Mouse (Mus musculus): Measurements from ENCODE around the gene Plcb1. TPM values are rescaled to one million over a fixed set of nuclear protein-coding genes. Genes with fewer than 3 reads are reported as not detected.

The Plcb1 gene
- polyA plus RNA-seq, 1 experiment = 6.2 TPM

- H3K4me3 ChIP-seq (replicated peaks; ENCODE audit: extremely low read depth, low read depth, low read length) = no peak overlapping the region
Observed at GRCm38 (mm10) chr2:135219406-135219805, 433.5 kb downstream of the Plcb1 start.

GRCm38 (mm10) chr2:135225604-135226025 is 439.7 kb downstream of the Plcb1 start:
- peak; percentile 13 for DNase-seq
- TF ChIP-seq CTCF (IDR thresholded peaks at IDR 0.05; ENCODE audit: insufficient read depth, low read length) (no peak), POLR2A (IDR thresholded peaks at IDR 0.05; ENCODE audit: borderline replicate concordance, extremely low read depth, low read depth, low read length) (no peak)
- WGBS = 24% methylated on average over 3 of the region's 3 CpGs
- H3K4me1 ChIP-seq (ENCODE audit: control insufficient read depth, insufficient read depth, low read length) = peaks cover 11% of the 10 kb centered on the region
- H3K4me3 ChIP-seq (replicated peaks; ENCODE audit: extremely low read depth, low read depth, low read length) = no peak overlapping the region

More at GRCm38 (mm10) chr2:135219406-135219805, 433.5 kb downstream of the Plcb1 start:
- no peak for TF ChIP-seq CTCF (IDR thresholded peaks at IDR 0.05; ENCODE audit: insufficient read depth, low read length)
- no peak for TF ChIP-seq POLR2A (IDR thresholded peaks at IDR 0.05; ENCODE audit: borderline replicate concordance, extremely low read depth, low read depth, low read length)
- DNase-seq = no peak
- WGBS = 64% methylated on average over 3 of the region's 3 CpGs
- peaks cover 3% of the 10 kb centered on the region; the same call in 1 of the 2 replicates for H3K4me1 ChIP-seq (ENCODE audit: control insufficient read depth, insufficient read depth, low read length)

- WGBS = 57% methylated on average over 3 of the region's 3 CpGs
- no peak for DNase-seq
- TF ChIP-seq POLR2A (IDR thresholded peaks at IDR 0.05; ENCODE audit: borderline replicate concordance, extremely low read depth, low read depth, low read length) (no peak), CTCF (IDR thresholded peaks at IDR 0.05; ENCODE audit: insufficient read depth, low read length) (no peak)
- H3K4me1 ChIP-seq (ENCODE audit: control insufficient read depth, insufficient read depth, low read length) = peaks cover 4% of the 10 kb centered on the region
- no peak overlapping the region for H3K4me3 ChIP-seq (replicated peaks; ENCODE audit: extremely low read depth, low read depth, low read length)
Observed at GRCm38 (mm10) chr2:135230262-135230661, 444.4 kb downstream of the Plcb1 start.

- no peak for TF ChIP-seq CTCF (IDR thresholded peaks at IDR 0.05; ENCODE audit: insufficient read depth, low read length)
- no peak for TF ChIP-seq POLR2A (IDR thresholded peaks at IDR 0.05; ENCODE audit: borderline replicate concordance, extremely low read depth, low read depth, low read length)
- no peak overlapping the region for H3K4me3 ChIP-seq (replicated peaks; ENCODE audit: extremely low read depth, low read depth, low read length)
- DNase-seq = no peak
- peaks cover 3% of the 10 kb centered on the region; the same call in 1 of the 2 replicates for H3K4me1 ChIP-seq (ENCODE audit: control insufficient read depth, insufficient read depth, low read length)
- 67% methylated on average over 1 of the region's 1 CpGs for WGBS
Observed at GRCm38 (mm10) chr2:135242662-135243316, 456.9 kb downstream of the Plcb1 start.

GRCm38 (mm10) chr2:135243764-135244163 is 457.9 kb downstream of the Plcb1 start:
- Histone ChIP-seq H3K4me1 (ENCODE audit: control insufficient read depth, insufficient read depth, low read length) (peaks cover 3% of the 10 kb centered on the region; the same call in 1 of the 2 replicates), H3K4me3 (replicated peaks; ENCODE audit: extremely low read depth, low read depth, low read length) (no peak overlapping the region)
- TF ChIP-seq CTCF (IDR thresholded peaks at IDR 0.05; ENCODE audit: insufficient read depth, low read length) (no peak), POLR2A (IDR thresholded peaks at IDR 0.05; ENCODE audit: borderline replicate concordance, extremely low read depth, low read depth, low read length) (no peak)
- DNase-seq = no peak
- 45% methylated on average over 4 of the region's 4 CpGs for WGBS

- Histone ChIP-seq H3K4me1 (ENCODE audit: control insufficient read depth, insufficient read depth, low read length) (peaks cover 2% of the 10 kb centered on the region), H3K4me3 (replicated peaks; ENCODE audit: extremely low read depth, low read depth, low read length) (no peak overlapping the region)
- WGBS = 66% methylated on average over 2 of the region's 2 CpGs
- DNase-seq = no peak
- no peak for TF ChIP-seq CTCF (IDR thresholded peaks at IDR 0.05; ENCODE audit: insufficient read depth, low read length)
- no peak for TF ChIP-seq POLR2A (IDR thresholded peaks at IDR 0.05; ENCODE audit: borderline replicate concordance, extremely low read depth, low read depth, low read length)
Observed at GRCm38 (mm10) chr2:135249925-135250324, 464.1 kb downstream of the Plcb1 start.

GRCm38 (mm10) chr2:135251821-135252315 is 466.0 kb downstream of the Plcb1 start:
- no peak for DNase-seq
- TF ChIP-seq CTCF (IDR thresholded peaks at IDR 0.05; ENCODE audit: insufficient read depth, low read length) (peak; percentile 23; the same call in 1 of the 2 replicates), POLR2A (IDR thresholded peaks at IDR 0.05; ENCODE audit: borderline replicate concordance, extremely low read depth, low read depth, low read length) (no peak)
- H3K4me3 ChIP-seq (replicated peaks; ENCODE audit: extremely low read depth, low read depth, low read length) = no peak overlapping the region
- WGBS = 90% methylated on average over 3 of the region's 3 CpGs
- H3K4me1 ChIP-seq (ENCODE audit: control insufficient read depth, insufficient read depth, low read length) = peaks cover 2% of the 10 kb centered on the region

GRCm38 (mm10) chr2:135259136-135259535 is 473.3 kb downstream of the Plcb1 start:
- DNase-seq = peak; percentile 3
- Histone ChIP-seq H3K4me3 (replicated peaks; ENCODE audit: extremely low read depth, low read depth, low read length) (no peak overlapping the region), H3K4me1 (ENCODE audit: control insufficient read depth, insufficient read depth, low read length) (peaks cover 10% of the 10 kb centered on the region)
- WGBS = 39% methylated on average over 3 of the region's 3 CpGs
- TF ChIP-seq POLR2A (IDR thresholded peaks at IDR 0.05; ENCODE audit: borderline replicate concordance, extremely low read depth, low read depth, low read length) (no peak), CTCF (IDR thresholded peaks at IDR 0.05; ENCODE audit: insufficient read depth, low read length) (no peak)

GRCm38 (mm10) chr2:135263943-135264342 is 478.1 kb downstream of the Plcb1 start:
- Histone ChIP-seq H3K4me3 (replicated peaks; ENCODE audit: extremely low read depth, low read depth, low read length) (no peak overlapping the region), H3K4me1 (ENCODE audit: control insufficient read depth, insufficient read depth, low read length) (peaks cover 8% of the 10 kb centered on the region)
- 55% methylated on average over 2 of the region's 2 CpGs for WGBS
- DNase-seq = no peak
- TF ChIP-seq CTCF (IDR thresholded peaks at IDR 0.05; ENCODE audit: insufficient read depth, low read length) = 0 out of 2 replicates have a peak, but pooled peaks have one; percentile 22
- no peak for TF ChIP-seq POLR2A (IDR thresholded peaks at IDR 0.05; ENCODE audit: borderline replicate concordance, extremely low read depth, low read depth, low read length)

- Histone ChIP-seq H3K4me3 (replicated peaks; ENCODE audit: extremely low read depth, low read depth, low read length) (no peak overlapping the region), H3K4me1 (ENCODE audit: control insufficient read depth, insufficient read depth, low read length) (no peaks in the 10 kb centered on the region; the same call in 1 of the 2 replicates)
- TF ChIP-seq POLR2A (IDR thresholded peaks at IDR 0.05; ENCODE audit: borderline replicate concordance, extremely low read depth, low read depth, low read length) (no peak), CTCF (IDR thresholded peaks at IDR 0.05; ENCODE audit: insufficient read depth, low read length) (no peak)
- 31% methylated on average over 5 of the region's 5 CpGs for WGBS
- DNase-seq = no peak
Observed at GRCm38 (mm10) chr2:135274949-135275348, 489.1 kb downstream of the Plcb1 start.

Data from lung, adult 2 months (tissue).